Mouse (Mus musculus) ovary, postnatal 14 days (tissue): ENCODE data around the gene Mfsd1.

ENCODE experiments used
- DNase-seq: peaks from one replicate; pipeline ENCODE4 v3.0.0; 2022; ENCODE audit warnings: low spot score

The Mfsd1 gene

DNA sequence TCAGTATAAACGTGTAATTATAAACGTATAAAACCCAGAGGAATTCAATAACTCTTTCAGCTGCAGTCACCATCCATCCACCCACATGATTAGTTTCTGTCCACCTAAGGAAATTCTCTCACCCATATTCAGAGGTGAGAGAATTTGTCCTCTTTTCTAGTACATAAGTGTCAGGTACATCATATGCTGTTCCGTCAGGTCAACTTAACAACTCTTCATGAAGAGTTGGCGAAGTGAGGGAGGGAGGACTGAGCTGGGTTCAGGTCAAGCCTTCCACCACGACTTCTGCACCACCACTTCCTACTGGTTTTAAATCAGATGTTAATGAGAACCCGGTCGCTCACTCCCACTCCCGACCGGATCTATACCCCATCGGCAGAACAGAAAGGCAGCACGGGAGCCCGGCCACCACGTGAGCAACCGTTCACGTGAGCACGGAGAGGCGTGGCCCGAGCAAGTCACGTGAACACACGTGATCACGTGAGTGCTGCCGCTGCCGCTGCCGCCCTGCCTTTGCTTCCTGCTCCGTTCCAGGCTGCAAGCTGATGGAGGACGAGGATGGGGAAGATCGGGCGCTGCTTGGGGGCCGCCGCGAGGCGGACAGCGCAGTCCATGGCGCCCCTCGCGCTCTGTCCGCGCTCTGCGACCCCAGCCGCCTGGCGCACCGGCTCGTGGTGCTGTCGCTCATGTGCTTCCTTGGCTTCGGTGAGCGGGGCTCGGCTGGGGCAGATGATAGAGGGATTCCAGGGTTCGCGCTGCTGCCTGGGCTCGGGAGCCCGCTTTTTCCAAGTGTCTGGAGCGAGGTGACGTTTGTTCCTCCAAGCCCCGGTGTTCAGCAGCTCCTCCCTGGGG lies at the start of gene Mfsd1:
TSS of gene Mfsd1 (plus strand) at position 469 of the 852 bp plus-strand sequence.
- DNase-seq: peak; percentile 78

GRCm38 (mm10) chr3:67543630-67544029 lies 38.9 kb upstream of the Mfsd1 start:
- DNase-seq: no peak

GRCm38 (mm10) chr3:67551193-67551592 lies 31.3 kb upstream of the Mfsd1 start:
- DNase-seq: no peak

DNA sequence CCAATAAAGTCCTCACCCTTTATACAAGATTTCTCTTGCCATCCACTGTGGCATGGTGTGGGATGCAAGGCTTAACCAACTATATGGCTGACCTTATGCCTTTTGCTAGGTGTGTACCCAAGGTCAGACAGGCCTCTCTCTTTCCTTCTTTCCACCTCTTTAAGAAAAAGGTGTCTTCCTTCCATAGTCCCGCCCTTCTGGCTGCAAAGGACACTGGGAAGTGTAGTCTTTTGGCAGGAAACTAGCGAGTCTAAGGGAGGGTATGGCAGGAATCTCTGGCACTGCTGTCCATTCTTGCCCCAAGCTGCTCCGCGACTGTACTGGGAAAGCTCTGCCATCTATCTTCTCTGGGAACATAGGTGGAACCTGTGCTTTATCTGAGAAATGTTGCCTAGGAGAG lies 29.3 kb upstream of the Mfsd1 start:
- DNase-seq: no peak

DNA sequence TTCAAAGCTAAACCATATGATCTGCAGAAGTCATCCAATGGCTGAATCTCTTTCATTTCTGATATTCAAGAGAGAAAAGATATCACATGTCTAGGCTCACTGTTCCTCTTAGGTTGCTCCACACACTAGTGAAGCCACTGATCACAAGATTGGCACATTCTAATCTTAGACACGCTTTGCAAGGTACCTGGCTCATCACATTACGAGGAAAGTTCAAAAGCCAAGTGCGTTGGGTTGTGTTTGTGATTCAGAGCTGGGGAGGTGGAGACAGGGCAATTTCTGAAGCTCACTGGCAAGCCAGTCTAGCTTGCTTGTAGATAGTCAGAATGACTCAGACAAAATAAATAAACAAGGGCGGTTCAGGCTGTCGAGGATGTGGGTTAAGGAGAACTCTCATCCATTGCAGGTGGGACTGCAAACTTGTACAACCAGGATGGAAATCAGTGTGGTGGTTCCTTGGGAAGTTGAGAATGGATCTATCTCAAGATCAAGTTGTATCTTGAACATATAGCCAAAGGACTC lies 28.6 kb upstream of the Mfsd1 start:
- DNase-seq: no peak

- DNase-seq: no peak
Measured at GRCm38 (mm10) chr3:67555211-67555610, 27.3 kb upstream of the Mfsd1 start.

DNA sequence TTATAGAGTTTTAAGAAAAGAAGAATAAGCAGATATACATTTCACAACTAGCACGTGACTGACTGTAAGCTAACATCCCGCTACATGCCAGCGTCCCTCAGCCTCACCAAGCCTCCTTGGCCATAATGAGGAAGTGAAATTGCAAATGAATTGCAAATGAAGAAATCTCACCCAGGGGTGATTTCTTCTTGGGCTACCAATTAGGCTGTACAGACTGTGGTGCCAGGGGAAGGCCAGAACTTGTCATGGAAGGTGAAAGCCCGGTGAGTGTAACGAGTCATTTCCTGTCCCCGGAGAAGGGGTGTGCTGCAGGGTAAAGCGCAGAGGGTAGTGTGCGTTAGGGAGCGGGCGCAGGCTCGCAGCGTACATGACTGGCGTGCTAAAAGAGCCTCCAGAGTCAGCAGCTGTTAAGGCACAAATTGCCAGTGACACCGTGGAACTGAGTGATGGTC lies 25.3 kb upstream of the Mfsd1 start:
- no peak for DNase-seq

DNA sequence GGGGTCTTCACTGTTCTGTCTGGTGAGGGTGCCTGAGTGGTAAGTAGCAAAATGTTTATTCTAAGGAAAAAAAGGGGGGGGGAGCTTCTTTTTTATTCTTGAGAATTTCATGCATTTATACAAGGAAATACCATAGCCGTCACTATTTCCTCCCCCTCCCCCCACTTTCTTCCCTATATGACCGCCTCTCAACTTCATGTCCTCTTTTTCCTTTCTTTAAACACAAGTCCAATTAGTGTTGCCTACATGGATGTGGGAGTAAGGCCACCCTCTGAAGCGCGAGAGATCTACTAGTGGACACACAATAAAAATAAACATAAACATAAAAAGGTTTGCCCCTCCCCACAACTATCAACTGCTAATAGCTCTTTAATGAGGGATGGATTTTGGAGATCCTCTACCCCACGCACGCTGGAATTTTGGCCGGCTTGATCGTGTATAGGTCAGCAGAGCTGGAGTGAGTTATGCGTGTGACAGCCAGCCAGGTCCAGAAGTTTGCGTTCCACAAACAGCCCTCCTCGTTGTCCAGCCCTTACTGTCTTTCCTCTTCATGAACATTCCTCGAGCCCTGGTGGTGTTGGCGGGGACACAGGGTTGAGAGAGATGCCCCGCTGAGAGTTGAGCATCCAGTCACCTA lies 24.7 kb upstream of the Mfsd1 start:
- no peak for DNase-seq

DNA sequence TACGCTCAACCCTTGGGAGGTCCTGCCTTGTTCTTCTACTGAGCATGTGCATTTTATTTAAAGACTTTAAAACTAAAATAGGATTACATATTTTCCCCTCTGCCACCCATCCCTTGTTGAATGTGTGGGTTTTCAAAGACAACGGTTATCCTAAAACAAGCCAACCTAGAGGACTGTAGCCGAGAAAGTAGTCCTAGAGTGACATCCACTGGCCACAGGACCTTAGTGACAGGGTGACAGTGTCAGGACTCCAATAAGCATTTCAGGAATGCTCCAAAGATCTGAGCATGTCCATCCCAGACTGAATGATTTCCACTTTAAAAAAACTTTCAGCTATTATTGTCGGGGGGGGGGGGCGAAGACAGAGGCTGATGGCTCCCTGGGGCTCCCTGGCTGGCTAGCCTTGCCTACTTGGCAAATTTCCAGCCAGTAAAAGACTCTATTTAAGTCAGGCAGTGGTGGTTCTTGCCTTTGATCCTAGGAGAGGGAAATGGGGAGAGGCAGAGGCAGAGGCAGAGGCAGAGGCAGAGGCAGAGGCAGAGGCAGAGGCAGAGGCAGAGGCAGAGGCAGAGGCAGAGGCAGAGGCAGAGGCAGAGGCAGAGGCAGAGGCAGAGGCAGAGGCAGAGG lies 17.7 kb upstream of the Mfsd1 start:
- DNase-seq: no peak

- no peak for DNase-seq
Measured at GRCm38 (mm10) chr3:67565540-67566227, 16.9 kb upstream of the Mfsd1 start.

DNA sequence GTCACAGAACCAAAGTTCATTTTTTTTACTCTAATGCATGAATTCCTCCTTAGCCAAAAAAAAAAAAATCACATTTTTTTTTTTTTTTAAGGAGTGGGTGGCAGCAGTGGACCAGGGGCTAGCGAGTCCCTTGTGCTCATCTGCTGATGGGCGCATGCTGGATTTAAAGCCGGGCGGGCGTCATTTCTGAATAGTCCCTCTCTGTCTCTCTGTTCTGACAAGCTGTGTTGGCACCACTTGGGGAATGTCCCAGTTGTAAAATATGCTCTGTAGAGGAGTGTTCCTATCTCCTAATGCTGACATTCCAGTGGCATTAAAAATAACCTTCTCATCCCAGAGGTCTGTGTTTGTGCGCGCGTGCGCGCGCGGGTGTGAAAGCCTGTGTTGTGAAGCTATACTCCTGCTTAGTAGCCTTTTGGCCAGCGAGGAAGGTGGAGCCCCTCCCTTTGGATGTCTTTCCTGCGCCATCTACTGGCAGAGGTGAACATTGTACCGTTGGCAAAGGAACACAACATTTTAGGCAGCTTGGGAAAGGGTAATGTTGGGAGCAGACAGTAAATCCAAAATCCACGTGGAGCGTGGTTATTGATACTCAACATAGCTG lies 14.4 kb upstream of the Mfsd1 start:
- DNase-seq: peak; percentile 49

DNA sequence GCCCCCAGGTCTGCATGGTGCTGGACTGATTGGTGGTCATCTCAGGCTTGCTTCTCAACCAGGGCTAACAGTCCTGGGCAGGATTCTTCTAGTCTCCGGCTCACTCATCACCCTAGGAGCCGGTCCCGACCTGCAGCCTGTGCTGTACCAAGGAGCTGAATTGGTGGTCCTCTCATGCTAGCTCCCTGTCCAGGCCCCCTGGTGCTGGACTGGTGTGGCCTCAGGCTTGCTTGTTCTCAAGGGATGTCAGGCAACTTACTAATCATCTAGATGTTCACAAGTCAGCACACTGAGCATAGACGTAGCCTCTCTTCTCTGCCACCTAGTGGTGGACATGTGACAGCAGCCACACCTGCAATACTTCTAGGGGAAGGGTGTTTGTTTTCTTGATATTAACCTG lies 9.6 kb upstream of the Mfsd1 start:
- peak; percentile 12 for DNase-seq

- no peak for DNase-seq
Measured at GRCm38 (mm10) chr3:67573523-67573922, 9.0 kb upstream of the Mfsd1 start.

DNA sequence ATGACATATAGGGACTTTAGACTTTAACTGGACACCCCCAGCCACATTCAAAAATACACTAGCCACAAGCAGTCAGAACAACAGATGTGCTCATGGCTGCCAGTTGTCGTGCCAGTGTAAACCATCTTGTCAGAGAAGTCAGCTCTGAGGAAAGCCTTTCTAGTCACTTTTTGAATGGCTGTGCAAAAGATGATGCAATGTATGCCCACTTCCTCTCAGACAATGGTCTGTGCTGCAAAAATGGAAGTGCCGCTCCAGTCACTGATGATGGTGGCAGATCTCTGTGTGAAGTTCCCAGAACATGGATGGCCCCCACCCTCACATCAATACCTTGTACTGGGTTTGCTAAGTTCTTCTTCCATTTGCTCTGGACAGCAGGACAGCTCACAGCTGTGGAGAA lies 6.3 kb upstream of the Mfsd1 start:
- DNase-seq: no peak

GRCm38 (mm10) chr3:67576724-67577123 lies 5.8 kb upstream of the Mfsd1 start:
- no peak for DNase-seq

DNA sequence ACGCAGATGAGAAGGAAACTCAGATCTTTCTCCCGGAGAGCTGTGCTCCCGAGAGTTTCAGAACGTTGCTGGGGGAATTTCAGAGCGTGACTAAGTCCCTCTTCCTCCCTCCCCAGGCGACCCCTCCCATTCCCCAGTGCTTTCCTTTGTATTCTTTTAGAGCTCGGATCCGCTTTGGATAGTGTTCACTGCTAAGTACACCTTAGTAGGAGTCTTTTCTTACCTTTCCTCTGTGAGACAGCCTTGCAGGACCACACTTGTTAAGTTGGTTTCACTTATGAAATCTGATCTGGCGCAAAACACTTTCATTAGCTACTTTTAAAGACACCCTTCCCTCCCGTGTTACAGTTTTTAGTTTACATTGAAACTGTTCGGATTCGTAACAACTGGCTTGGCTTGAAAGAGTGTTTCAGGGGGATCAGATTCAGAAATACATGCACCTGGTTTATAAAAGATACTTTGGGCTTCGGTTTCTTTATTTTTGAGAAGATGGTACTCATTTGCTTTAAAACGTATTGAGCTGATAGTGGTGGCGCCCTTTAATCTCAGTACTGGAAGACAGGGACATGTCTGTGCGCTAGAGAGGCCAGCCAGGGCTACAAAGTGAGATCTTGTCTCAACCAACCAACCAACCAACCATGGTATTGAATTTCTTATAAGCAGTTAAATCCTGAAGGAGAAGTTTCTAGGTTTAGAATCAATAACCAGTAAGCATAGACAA lies 744 bp downstream of the Mfsd1 start:
- no peak for DNase-seq

DNA sequence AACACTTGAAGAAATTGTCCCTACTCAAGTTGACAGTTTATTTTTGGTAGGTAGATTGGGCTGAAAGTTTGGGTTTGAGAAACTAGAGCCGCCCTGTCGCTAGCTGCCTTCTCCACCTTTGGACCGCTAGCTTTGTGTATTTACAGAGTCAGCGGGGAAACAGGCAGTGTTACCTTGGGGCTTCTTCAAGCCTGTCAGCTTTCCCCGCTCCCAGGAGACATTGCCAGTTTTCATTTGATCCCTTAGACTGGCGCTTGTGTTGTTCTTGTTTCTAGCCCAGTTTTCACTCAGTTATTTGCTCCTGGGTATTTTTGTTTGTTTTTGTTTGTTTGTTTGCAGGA lies 1.3 kb downstream of the Mfsd1 start:
- no peak for DNase-seq

GRCm38 (mm10) chr3:67586511-67586910 lies 4.0 kb downstream of the Mfsd1 start:
- DNase-seq: no peak

- no peak for DNase-seq
Measured at GRCm38 (mm10) chr3:67587430-67587829, 4.9 kb downstream of the Mfsd1 start.

- DNase-seq: no peak
Measured at GRCm38 (mm10) chr3:67601616-67602138, 19.1 kb downstream of the Mfsd1 start.

DNA sequence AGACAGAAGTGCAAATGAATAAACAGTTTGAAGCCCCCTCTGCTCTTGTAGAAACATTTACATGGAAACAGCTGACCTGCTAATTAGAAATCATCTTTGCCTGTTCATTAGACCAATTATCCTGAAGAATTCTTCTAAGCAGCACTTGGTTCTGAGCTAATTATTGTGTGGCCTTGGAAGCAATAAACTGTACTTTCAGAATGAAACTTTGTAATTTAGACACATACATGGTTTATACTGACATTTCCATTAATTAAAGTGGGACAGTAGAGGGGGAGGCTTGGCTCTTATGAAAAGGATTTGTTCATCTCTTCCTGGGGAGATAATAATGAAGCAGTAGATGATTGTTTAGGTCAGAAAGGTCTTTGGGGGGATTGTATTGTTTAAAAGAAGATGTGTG lies 35.7 kb downstream of the Mfsd1 start:
- DNase-seq: no peak
